Comparison of ENCODE assay signal across 12 mouse cellular contexts in the genomic region with DNA sequence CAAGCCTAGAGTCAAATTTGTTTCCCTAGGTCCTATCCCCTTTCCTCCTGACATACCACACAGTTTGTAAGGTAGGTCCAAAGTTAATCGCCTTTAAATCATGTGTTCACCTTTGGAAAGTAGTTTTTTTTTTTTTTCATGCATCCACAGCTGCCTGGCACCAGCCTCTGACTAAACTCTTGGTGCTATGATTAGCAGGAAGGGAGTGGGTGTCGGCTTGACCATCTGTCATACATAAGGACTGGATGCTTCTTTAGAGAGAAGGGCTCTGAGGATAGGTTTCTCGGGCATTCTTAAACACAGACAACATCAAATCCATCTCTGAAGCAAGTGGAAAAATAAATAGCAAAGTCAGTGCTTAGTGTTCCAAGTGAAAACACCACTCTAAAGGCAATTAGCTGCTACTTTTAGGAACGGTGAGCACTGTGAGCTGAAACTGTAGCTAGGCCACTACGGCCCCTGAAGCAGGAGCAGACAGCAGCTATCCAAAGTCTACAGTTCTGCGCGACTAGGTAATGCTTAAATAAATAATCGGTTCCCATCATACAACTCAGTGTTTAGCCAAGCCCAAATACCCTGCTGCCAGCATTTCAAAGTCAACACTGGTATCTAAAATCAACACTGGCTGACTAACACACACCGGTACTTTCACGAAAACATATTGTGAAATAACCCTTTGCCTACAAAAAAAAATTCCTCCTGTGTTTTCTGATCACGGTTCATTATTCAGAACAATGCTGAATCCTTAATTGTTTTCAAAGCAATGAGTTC. TPM values are rescaled to one million over a fixed set of nuclear protein-coding genes. Genes with fewer than 3 reads are reported as not detected.
A peak's percentile ranks its signal among the peaks of the same experiment; 100 is the strongest.
DNase-seq lines count a peak whose midpoint lies in the region; ATAC-seq and TF ChIP-seq lines count a peak whose summit lies in the region.
"Had no signal": no experiment of that assay in that cellular context is flagged by ENCODE, and none has a peak within 500 bp of the region (broad histone marks: within the 10 kb centered on the region; RNA-seq: fewer than 3 reads in every experiment).

No protein-coding gene starts in this region.

- no peak for TF ChIP-seq EP300 in stomach, postnatal 0 days (optimal IDR thresholded peaks at IDR 0.05)

- no peak overlapping the region for H3K4me3 ChIP-seq in midbrain, embryonic 14.5 days (replicated peaks; ENCODE audit: low read depth, low read length)
- H3K4me3 ChIP-seq in midbrain, embryonic 16.5 days (ENCODE audit: low read depth, low read length) = no peak overlapping the region
- H3K4me3 ChIP-seq in intestine, embryonic 15.5 days (replicated peaks) = no peak overlapping the region
- no peak overlapping the region for H3K4me3 ChIP-seq in stomach, postnatal 0 days (ENCODE audit: low read depth, low read length)
- H3K4me3 ChIP-seq in forebrain, embryonic 11.5 days (ENCODE audit: low read depth, low read length) = no peak overlapping the region
- no peak overlapping the region for H3K4me3 ChIP-seq in hindbrain, embryonic 11.5 days (ENCODE audit: low read depth, low read length)
- H3K4me3 ChIP-seq: limb, embryonic 12.5 days had no signal

- no peak for TF ChIP-seq CTCF in stomach, postnatal 0 days (IDR thresholded peaks at IDR 0.05; ENCODE audit: low read depth)

- DNase-seq in midbrain, embryonic 14.5 days = peak; percentile 5
- DNase-seq in lung, adult 18-20 months = peak; percentile 58 to 74
- peak; percentile 63 for DNase-seq in stomach, postnatal 0 days (ENCODE audit: low spot score)
- no peak for DNase-seq in adrenal gland, postnatal 4 days (ENCODE audit: low spot score in 2 of 2)
- no peak for DNase-seq in forebrain, embryonic 11.5 days (ENCODE audit: low spot score)
- no peak for DNase-seq in hindbrain, embryonic 11.5 days (ENCODE audit: low spot score)
- DNase-seq: cerebellum, adult 8-10 months had no signal

- H3K27ac ChIP-seq in midbrain, embryonic 14.5 days (replicated peaks; ENCODE audit: low read depth, low read length) = no peak overlapping the region
- H3K27ac ChIP-seq in midbrain, embryonic 16.5 days (ENCODE audit: low read length) = no peak overlapping the region
- peak overlapping the region; percentile 52; the same call in 1 of the 2 replicates for H3K27ac ChIP-seq in intestine, embryonic 15.5 days
- peak overlapping the region; percentile 69 for H3K27ac ChIP-seq in stomach, postnatal 0 days (replicated peaks)
- no peak overlapping the region for H3K27ac ChIP-seq in forebrain, embryonic 11.5 days (ENCODE audit: low read depth, low read length)
- H3K27ac ChIP-seq in hindbrain, embryonic 11.5 days (ENCODE audit: low read depth, low read length) = no peak overlapping the region
- H3K27ac ChIP-seq: limb, embryonic 12.5 days had no signal

- H3K36me3 ChIP-seq in midbrain, embryonic 14.5 days (ENCODE audit: control insufficient read depth, insufficient read depth, low read length) = no peaks in the 10 kb centered on the region
- no peaks in the 10 kb centered on the region for H3K36me3 ChIP-seq in midbrain, embryonic 16.5 days (ENCODE audit: control insufficient read depth, insufficient read depth, low read length)
- no peaks in the 10 kb centered on the region for H3K36me3 ChIP-seq in intestine, embryonic 15.5 days
- no peaks in the 10 kb centered on the region for H3K36me3 ChIP-seq in stomach, postnatal 0 days (ENCODE audit: control insufficient read depth, insufficient read depth, low read length)
- H3K36me3 ChIP-seq in forebrain, embryonic 11.5 days (ENCODE audit: control insufficient read depth, insufficient read depth, low read length) = no peaks in the 10 kb centered on the region
- H3K36me3 ChIP-seq in hindbrain, embryonic 11.5 days (ENCODE audit: control insufficient read depth, insufficient read depth, low read length) = no peaks in the 10 kb centered on the region
- H3K36me3 ChIP-seq: limb, embryonic 12.5 days had no signal

- no peaks in the 10 kb centered on the region for H3K4me1 ChIP-seq in midbrain, embryonic 14.5 days (ENCODE audit: control insufficient read depth, insufficient read depth, low read length)
- no peaks in the 10 kb centered on the region for H3K4me1 ChIP-seq in midbrain, embryonic 16.5 days (ENCODE audit: control insufficient read depth, insufficient read depth, low read length)
- H3K4me1 ChIP-seq in intestine, embryonic 15.5 days (replicated peaks) = no peaks in the 10 kb centered on the region
- no peaks in the 10 kb centered on the region for H3K4me1 ChIP-seq in stomach, postnatal 0 days (replicated peaks; ENCODE audit: control insufficient read depth, insufficient read depth)
- H3K4me1 ChIP-seq in forebrain, embryonic 11.5 days (replicated peaks; ENCODE audit: control insufficient read depth, insufficient read depth, low read length) = no peaks in the 10 kb centered on the region
- H3K4me1 ChIP-seq in hindbrain, embryonic 11.5 days (replicated peaks; ENCODE audit: control insufficient read depth, insufficient read depth, low read length) = no peaks in the 10 kb centered on the region
- H3K4me1 ChIP-seq: limb, embryonic 12.5 days had no signal

- ATAC-seq in midbrain, embryonic 14.5 days (ENCODE audit: low FRiP score, low TSS enrichment) = no peak
- ATAC-seq in midbrain, embryonic 16.5 days = no peak
- ATAC-seq in intestine, embryonic 15.5 days = peak; percentile 94
- peak; percentile 99 for ATAC-seq in stomach, postnatal 0 days (ENCODE audit: low FRiP score, low TSS enrichment)
- ATAC-seq in forebrain, embryonic 11.5 days (replicated peaks; ENCODE audit: low FRiP score) = no peak
- no peak for ATAC-seq in hindbrain, embryonic 11.5 days (ENCODE audit: low FRiP score)

- 79% methylated on average over 11 of the region's 11 CpGs for WGBS in midbrain, embryonic 14.5 days
- 75% methylated on average over 11 of the region's 11 CpGs for WGBS in midbrain, embryonic 16.5 days
- WGBS in intestine, embryonic 15.5 days = 36% methylated on average over 11 of the region's 11 CpGs
- 26% methylated on average over 11 of the region's 11 CpGs for WGBS in stomach, postnatal 0 days
- 81% methylated on average over 11 of the region's 11 CpGs for WGBS in forebrain, embryonic 11.5 days
- 75% methylated on average over 11 of the region's 11 CpGs for WGBS in hindbrain, embryonic 11.5 days

- H3K27me3 ChIP-seq in midbrain, embryonic 14.5 days (ENCODE audit: control insufficient read depth, insufficient read depth, low read length) = no peaks in the 10 kb centered on the region
- H3K27me3 ChIP-seq in midbrain, embryonic 16.5 days (ENCODE audit: control insufficient read depth, insufficient read depth, low read depth, low read length) = no peaks in the 10 kb centered on the region
- H3K27me3 ChIP-seq in intestine, embryonic 15.5 days (replicated peaks) = no peaks in the 10 kb centered on the region
- no peaks in the 10 kb centered on the region for H3K27me3 ChIP-seq in stomach, postnatal 0 days (ENCODE audit: control insufficient read depth, insufficient read depth, low read length)
- H3K27me3 ChIP-seq in forebrain, embryonic 11.5 days (ENCODE audit: control insufficient read depth, insufficient read depth, low read length) = no peaks in the 10 kb centered on the region
- no peaks in the 10 kb centered on the region for H3K27me3 ChIP-seq in hindbrain, embryonic 11.5 days (ENCODE audit: control insufficient read depth, insufficient read depth, low read length)
- H3K27me3 ChIP-seq: limb, embryonic 12.5 days had no signal

- no peaks in the 10 kb centered on the region for H3K9me3 ChIP-seq in midbrain, embryonic 14.5 days (ENCODE audit: control insufficient read depth, low read length)
- no peaks in the 10 kb centered on the region for H3K9me3 ChIP-seq in midbrain, embryonic 16.5 days (replicated peaks; ENCODE audit: control insufficient read depth, low read length, poor library complexity, severe bottlenecking)
- no peaks in the 10 kb centered on the region for H3K9me3 ChIP-seq in intestine, embryonic 15.5 days
- H3K9me3 ChIP-seq in stomach, postnatal 0 days (ENCODE audit: control insufficient read depth, low read length) = no peaks in the 10 kb centered on the region
- no peaks in the 10 kb centered on the region for H3K9me3 ChIP-seq in forebrain, embryonic 11.5 days (ENCODE audit: control insufficient read depth, low read length)
- H3K9me3 ChIP-seq in hindbrain, embryonic 11.5 days (ENCODE audit: control insufficient read depth, low read length) = no peaks in the 10 kb centered on the region
- H3K9me3 ChIP-seq: limb, embryonic 12.5 days had no signal

- no peak overlapping the region for H3K4me2 ChIP-seq in midbrain, embryonic 14.5 days (ENCODE audit: low read length)
- H3K4me2 ChIP-seq in midbrain, embryonic 16.5 days (ENCODE audit: low read length) = no peak overlapping the region
- H3K4me2 ChIP-seq in intestine, embryonic 15.5 days (replicated peaks) = no peak overlapping the region
- no peak overlapping the region for H3K4me2 ChIP-seq in stomach, postnatal 0 days (replicated peaks; ENCODE audit: low read depth)
- H3K4me2 ChIP-seq in forebrain, embryonic 11.5 days (ENCODE audit: low read depth, low read length, severe bottlenecking) = no peak overlapping the region
- H3K4me2 ChIP-seq in hindbrain, embryonic 11.5 days (replicated peaks; ENCODE audit: low read depth, low read length) = no peak overlapping the region
- H3K4me2 ChIP-seq: limb, embryonic 12.5 days had no signal

- H3K9ac ChIP-seq in midbrain, embryonic 14.5 days (replicated peaks; ENCODE audit: low read length) = no peak overlapping the region
- no peak overlapping the region for H3K9ac ChIP-seq in midbrain, embryonic 16.5 days (ENCODE audit: low read depth, low read length)
- H3K9ac ChIP-seq in intestine, embryonic 15.5 days = no peak overlapping the region
- no peak overlapping the region for H3K9ac ChIP-seq in stomach, postnatal 0 days (ENCODE audit: low read length)
- no peak overlapping the region for H3K9ac ChIP-seq in forebrain, embryonic 11.5 days (ENCODE audit: low read length)
- H3K9ac ChIP-seq in hindbrain, embryonic 11.5 days (ENCODE audit: low read depth, low read length) = no peak overlapping the region
- H3K9ac ChIP-seq: limb, embryonic 12.5 days had no signal

RNA-seq across cellular contexts. Expression of gene Tm4sf1, which starts 42.2 kb away (rescaled TPM):
- polyA plus RNA-seq in midbrain, embryonic 14.5 days (2014; fragmentation: Nextera tagmentation; extraction: Ambion mirVana) = 9.0 and 22.3 TPM in 2 replicates
- 21.6 and 22.7 TPM in 2 replicates for polyA plus RNA-seq in midbrain, embryonic 16.5 days (2015; fragmentation: Nextera tagmentation; extraction: Ambion mirVana)
- 71.3 and 72.9 TPM in 2 replicates for polyA plus RNA-seq in intestine, embryonic 15.5 days (2015; fragmentation: Nextera tagmentation; extraction: Ambion mirVana)
- polyA plus RNA-seq in stomach, postnatal 0 days (2015; fragmentation: Nextera tagmentation; extraction: Ambion mirVana) = 65.9 and 69.6 TPM in 2 replicates
- 10 to 100 TPM; 64.0 to 65.0 TPM for total RNA-seq in adrenal gland, postnatal 4 days (2021)
- polyA plus RNA-seq in forebrain, embryonic 11.5 days (2014; fragmentation: Nextera tagmentation; extraction: Ambion mirVana) = 9.2 and 9.9 TPM in 2 replicates
- 14.3 and 15.2 TPM in 2 replicates for polyA plus RNA-seq in hindbrain, embryonic 11.5 days (2014; fragmentation: Nextera tagmentation; extraction: Ambion mirVana)
- total RNA-seq: MEL; neutrophil, adult 5-6 weeks had no signal

Comparison
In these comparisons a context has a peak if more than half of its experiments do, and no peak if none do; other contexts are left out.
1. ATAC-seq: peak in intestine, embryonic 15.5 days (single experiment) and stomach, postnatal 0 days (single experiment); none in midbrain, embryonic 14.5 days (single experiment), midbrain, embryonic 16.5 days (single experiment), forebrain, embryonic 11.5 days (single experiment) and hindbrain, embryonic 11.5 days (single experiment).
2. DNase-seq: peak in midbrain, embryonic 14.5 days (single experiment), lung, adult 18-20 months (2 of 2) and stomach, postnatal 0 days (single experiment); none in adrenal gland, postnatal 4 days (0 of 2), forebrain, embryonic 11.5 days (single experiment) and hindbrain, embryonic 11.5 days (single experiment).
3. H3K27ac ChIP-seq: peak in intestine, embryonic 15.5 days (single experiment) and stomach, postnatal 0 days (single experiment); none in midbrain, embryonic 14.5 days (single experiment), midbrain, embryonic 16.5 days (single experiment), forebrain, embryonic 11.5 days (single experiment) and hindbrain, embryonic 11.5 days (single experiment).